Mouse (Mus musculus) urinary bladder, adult 2 months (tissue): ENCODE measurements around the gene Catsper2. TPM values are rescaled to one million over a fixed set of nuclear protein-coding genes. Genes with fewer than 3 reads are reported as not detected.

Experiments used
- DNase-seq: peaks from one replicate; pipeline ENCODE4 v3.0.0; 2022; ENCODE audit warnings: low spot score
- polyA plus RNA-seq: library from polyadenylated mRNA; depleted of rRNA; stranded (reverse); fragments of >200 nt; gene quantifications from 2 replicates; pipeline ENCODE4 v1.2.3, GENCODE M21; 2012; rRNA removed

The Catsper2 gene
- 2.2 and 2.7 TPM in 2 replicates for polyA plus RNA-seq

GRCm38 (mm10) chr2:121413387-121414042, at the start of gene Catsper2, which contains the start of gene Pdia3:
Gene Catsper2, minus strand, starts transcription at chr2:121413792.
Gene Pdia3, plus strand, starts transcription at chr2:121413775.
- DNase-seq = peak; percentile 98

- DNase-seq = no peak
Measured at GRCm38 (mm10) chr2:121460071-121460470, 46.5 kb upstream of the Catsper2 start.

- peak; percentile 72 for DNase-seq
Measured at GRCm38 (mm10) chr2:121456692-121457642, 43.4 kb upstream of the Catsper2 start, which contains the start of gene Serinc4. Gene Serinc4, minus strand, starts transcription at chr2:121456781.

- DNase-seq = no peak
Measured at GRCm38 (mm10) chr2:121455534-121455933, 41.9 kb upstream of the Catsper2 start.

GRCm38 (mm10) chr2:121453917-121454316, 40.3 kb upstream of the Catsper2 start:
- no peak for DNase-seq

- no peak for DNase-seq
Measured at GRCm38 (mm10) chr2:121452990-121453389, 39.4 kb upstream of the Catsper2 start, which contains the start of gene Hypk. Gene Hypk, plus strand, starts transcription at chr2:121453290.

- DNase-seq = no peak
Measured at GRCm38 (mm10) chr2:121452361-121452760, 38.8 kb upstream of the Catsper2 start.

- DNase-seq = no peak
Measured at GRCm38 (mm10) chr2:121450093-121450492, 36.5 kb upstream of the Catsper2 start.

GRCm38 (mm10) chr2:121449545-121450011, 36.0 kb upstream of the Catsper2 start:
- no peak for DNase-seq

- peak; percentile 98 for DNase-seq
Measured at GRCm38 (mm10) chr2:121448739-121449535, 35.3 kb upstream of the Catsper2 start, which contains the start of gene Serf2. Gene Serf2, plus strand, starts transcription at chr2:121449195.

GRCm38 (mm10) chr2:121448136-121448535, 34.5 kb upstream of the Catsper2 start:
- DNase-seq = no peak

- DNase-seq = no peak
Measured at GRCm38 (mm10) chr2:121447006-121447405, 33.4 kb upstream of the Catsper2 start.

- DNase-seq = no peak
Measured at GRCm38 (mm10) chr2:121446506-121446905, 32.9 kb upstream of the Catsper2 start.

- no peak for DNase-seq
Measured at GRCm38 (mm10) chr2:121445117-121445516, 31.5 kb upstream of the Catsper2 start.

- DNase-seq = no peak
Measured at GRCm38 (mm10) chr2:121444178-121444577, 30.6 kb upstream of the Catsper2 start, which contains the start of gene Ell3. Gene Ell3, minus strand, starts transcription at chr2:121444278.

- no peak for DNase-seq
Measured at GRCm38 (mm10) chr2:121443068-121443349, 29.4 kb upstream of the Catsper2 start.

- DNase-seq = no peak
Measured at GRCm38 (mm10) chr2:121442259-121443067, 28.9 kb upstream of the Catsper2 start.

- DNase-seq = no peak
Measured at GRCm38 (mm10) chr2:121441800-121442199, 28.2 kb upstream of the Catsper2 start.

GRCm38 (mm10) chr2:121440834-121441605, 27.4 kb upstream of the Catsper2 start:
- no peak for DNase-seq

GRCm38 (mm10) chr2:121439746-121440145, 26.2 kb upstream of the Catsper2 start:
- no peak for DNase-seq
